Mouse (Mus musculus): ENCODE data around the gene Pidd1.

GRCm38 (mm10) chr7:141483114-141483653 lies 39.4 kb upstream of the Pidd1 start:
- TF ChIP-seq GATA1 (IDR thresholded peaks at IDR 0.05; ENCODE audit: borderline replicate concordance, low read length) (no peak), FLI1 (IDR thresholded peaks at IDR 0.05; ENCODE audit: low read length) (no peak)
